Mouse (Mus musculus) lung, embryonic 16.5 days (tissue): Measurements from ENCODE around the gene Ch25h. TPM values are rescaled to one million over a fixed set of nuclear protein-coding genes. Genes with fewer than 3 reads are reported as not detected.

Experiments used
- ATAC-seq: fragments of 200-750 bp; cut with Nextera tagmentation; 2 replicates; pipeline ENCODE4 v1.8.0; 2017; ENCODE audit warnings: low read depth, mild to moderate bottlenecking, moderate library complexity
- H3K27ac ChIP-seq: fragments of 300-500 bp; sonication (generic); 2 replicates; pipeline ENCODE4 v1.5.1; 2014; ENCODE audit warnings: mild to moderate bottlenecking, control low read depth, low read length
- H3K27me3 ChIP-seq: fragments of 300-500 bp; sonication (generic); 2 replicates; pipeline ENCODE4 v1.6.1; 2014; ENCODE audit warnings: low read depth, low read length, mixed read lengths; ENCODE audit not compliant: control insufficient read depth, insufficient read depth
- H3K36me3 ChIP-seq: fragments of 300-500 bp; sonication (generic); 2 replicates; pipeline ENCODE4 v1.6.1; 2014; ENCODE audit warnings: low read length; ENCODE audit not compliant: control insufficient read depth, insufficient read depth
- H3K4me1 ChIP-seq: fragments of 300-500 bp; sonication (generic); replicated peaks from 2 replicates; pipeline ENCODE4 v1.6.1; 2014; ENCODE audit warnings: low read length, mixed read lengths; ENCODE audit not compliant: control insufficient read depth, insufficient read depth
- H3K4me2 ChIP-seq: fragments of 300-500 bp; sonication (generic); 2 replicates; pipeline ENCODE4 v1.6.1; 2014; ENCODE audit warnings: low read depth, low read length, control low read depth
- H3K4me3 ChIP-seq: fragments of 300-500 bp; sonication (generic); 2 replicates; pipeline ENCODE4 v1.5.1; 2014; ENCODE audit warnings: mild to moderate bottlenecking, low read length, control low read depth
- H3K9ac ChIP-seq: fragments of 300-500 bp; sonication (generic); 2 replicates; pipeline ENCODE4 v1.6.1; 2014; ENCODE audit warnings: low read length, control low read depth
- H3K9me3 ChIP-seq: fragments of 300-500 bp; sonication (generic); 2 replicates; pipeline ENCODE4 v1.6.1; 2016; ENCODE audit warnings: low read length; ENCODE audit not compliant: control insufficient read depth
- WGBS: fragments of 180-500 bp; shearing (Covaris S2); extraction: QIAGEN DNeasy Blood & Tissue Kit; methylation state at CpG from one replicate; pipeline ENCODE4 v1.1.7; 2014; 5-methylcytosine and 5-hydroxymethylcytosine counted together
- polyA plus RNA-seq: library from polyadenylated mRNA; unstranded; fragments of >200 nt; fragmentation: Nextera tagmentation; extraction: Ambion mirVana; gene quantifications from 2 replicates; pipeline ENCODE4 v1.2.1, GENCODE M21; 2015

Gene Ch25h
- polyA plus RNA-seq, 1 experiment from 2014 or later = 0.26 TPM

GRCm38 (mm10) chr19:34493859-34494258 lies 18.9 kb upstream of the Ch25h start:
- ATAC-seq = no peak
- H3K27me3 ChIP-seq = no peaks in the 10 kb centered on the region
- no peak overlapping the region for H3K9ac ChIP-seq
- WGBS = 86% methylated on average over 4 of the region's 4 CpGs
- H3K9me3 ChIP-seq = no peaks in the 10 kb centered on the region
- H3K4me1 ChIP-seq = no peaks in the 10 kb centered on the region
- H3K4me3 ChIP-seq = no peak overlapping the region
- no peak overlapping the region for H3K27ac ChIP-seq
- H3K4me2 ChIP-seq = no peak overlapping the region
- H3K36me3 ChIP-seq = peaks cover 3% of the 10 kb centered on the region

- no peak for ATAC-seq
- 7% methylated on average over 4 of the region's 4 CpGs for WGBS
- H3K36me3 ChIP-seq = no peaks in the 10 kb centered on the region
Measured at GRCm38 (mm10) chr19:34483547-34483946, 8.6 kb upstream of the Ch25h start.

DNA sequence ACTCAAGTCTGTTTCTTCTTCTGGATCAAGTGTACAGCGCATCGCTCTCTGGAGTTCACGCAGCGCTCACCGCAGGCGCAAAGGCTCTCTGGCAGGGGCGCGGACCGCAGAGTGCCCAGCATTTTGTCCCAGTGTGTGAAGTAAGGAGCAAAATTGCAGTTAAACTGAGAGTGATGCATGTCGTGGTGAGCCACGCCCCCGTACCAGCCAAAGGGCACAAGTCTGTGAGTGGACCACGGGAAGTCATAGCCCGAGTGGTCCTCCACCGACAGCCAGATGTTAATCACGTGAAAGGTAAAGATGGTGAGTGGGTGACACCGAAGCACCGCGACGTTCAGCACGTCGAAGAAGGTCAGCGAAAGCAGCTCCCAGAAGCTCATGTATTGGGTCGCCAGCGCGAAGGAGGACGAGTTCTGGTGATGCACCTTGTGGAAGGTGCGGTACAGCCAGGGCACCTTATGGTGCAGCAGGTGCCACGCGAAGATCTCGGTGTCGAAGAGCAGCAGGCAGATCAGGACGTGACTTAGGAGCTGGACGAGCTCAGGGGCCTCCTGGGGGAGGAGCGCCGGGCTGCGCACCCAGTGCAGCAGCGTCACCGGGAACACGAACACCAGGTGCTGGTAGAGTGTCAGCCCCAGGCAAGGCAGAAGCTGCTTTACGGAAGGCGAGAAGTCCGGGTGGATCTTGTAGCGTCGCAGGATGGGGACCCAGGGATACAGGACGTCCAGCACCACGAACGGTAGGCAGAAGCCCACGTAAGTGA lies 555 bp downstream of the Ch25h start:
- 5% methylated on average over 49 of the region's 49 CpGs for WGBS
- peak; percentile 34 for ATAC-seq
- H3K9me3 ChIP-seq = no peaks in the 10 kb centered on the region
- peak overlapping the region; percentile 99 for H3K4me2 ChIP-seq
- H3K36me3 ChIP-seq = no peaks in the 10 kb centered on the region
- H3K4me1 ChIP-seq = peaks cover 12% of the 10 kb centered on the region
- H3K9ac ChIP-seq = peak overlapping the region; percentile 60
- peak overlapping the region; percentile 63 for H3K4me3 ChIP-seq
- H3K27ac ChIP-seq = no peak overlapping the region
- peaks cover 18% of the 10 kb centered on the region for H3K27me3 ChIP-seq

More at GRCm38 (mm10) chr19:34483547-34483946, 8.6 kb upstream of the Ch25h start:
- H3K4me1 ChIP-seq = no peaks in the 10 kb centered on the region
- H3K9ac ChIP-seq = no peak overlapping the region
- H3K4me2 ChIP-seq = no peak overlapping the region
- H3K27me3 ChIP-seq = no peaks in the 10 kb centered on the region
- no peak overlapping the region for H3K4me3 ChIP-seq
- H3K9me3 ChIP-seq = no peaks in the 10 kb centered on the region
- H3K27ac ChIP-seq = no peak overlapping the region

DNA sequence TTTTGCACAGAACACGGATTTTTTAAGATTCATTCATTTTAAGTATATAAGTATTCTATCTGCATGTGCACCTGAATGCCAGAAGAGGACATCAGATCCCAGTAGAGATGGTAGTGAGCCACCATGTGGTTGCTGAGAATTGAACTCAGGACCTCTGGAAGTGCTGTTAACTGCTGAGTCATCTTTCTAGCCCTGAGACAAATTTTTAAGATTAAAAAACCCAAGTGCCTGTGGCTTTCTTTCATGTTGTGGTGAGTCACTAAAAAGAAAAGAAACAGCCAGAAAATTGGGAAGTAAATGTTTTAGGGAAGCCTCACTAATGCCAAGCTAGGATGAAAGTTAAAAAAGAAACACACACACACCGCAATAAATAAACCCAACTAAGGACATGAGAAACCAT lies 3.3 kb downstream of the Ch25h start:
- ATAC-seq = no peak
- Histone ChIP-seq H3K27ac (no peak overlapping the region), H3K4me2 (no peak overlapping the region), H3K4me3 (no peak overlapping the region), H3K4me1 (peaks cover 12% of the 10 kb centered on the region), H3K9ac (no peak overlapping the region), H3K36me3 (no peaks in the 10 kb centered on the region), H3K9me3 (no peaks in the 10 kb centered on the region), H3K27me3 (peaks cover 18% of the 10 kb centered on the region)
- 82% methylated on average over 2 of the region's 2 CpGs for WGBS

- Histone ChIP-seq H3K36me3 (no peaks in the 10 kb centered on the region), H3K27me3 (peaks cover 2% of the 10 kb centered on the region; the same call in 1 of the 2 replicates), H3K9ac (no peak overlapping the region), H3K9me3 (no peaks in the 10 kb centered on the region), H3K4me3 (no peak overlapping the region), H3K27ac (no peak overlapping the region), H3K4me1 (no peaks in the 10 kb centered on the region), H3K4me2 (no peak overlapping the region)
- no peak for ATAC-seq
- WGBS = 30% methylated on average over 3 of the region's 3 CpGs
Measured at GRCm38 (mm10) chr19:34468794-34469193, 6.2 kb downstream of the Ch25h start.

GRCm38 (mm10) chr19:34468216-34468615 lies 6.7 kb downstream of the Ch25h start:
- H3K9ac ChIP-seq = no peak overlapping the region
- no peak overlapping the region for H3K27ac ChIP-seq
- no peak for ATAC-seq
- H3K36me3 ChIP-seq = no peaks in the 10 kb centered on the region
- WGBS = 26% methylated on average over 6 of the region's 6 CpGs
- no peak overlapping the region for H3K4me2 ChIP-seq
- peaks cover under 1% of the 10 kb centered on the region; the same call in 1 of the 2 replicates for H3K27me3 ChIP-seq
- no peak overlapping the region for H3K4me3 ChIP-seq
- no peaks in the 10 kb centered on the region for H3K9me3 ChIP-seq
- H3K4me1 ChIP-seq = no peaks in the 10 kb centered on the region

GRCm38 (mm10) chr19:34464453-34464852 lies 10.5 kb downstream of the Ch25h start:
- Histone ChIP-seq H3K27ac (no peak overlapping the region), H3K4me1 (no peaks in the 10 kb centered on the region), H3K9me3 (no peaks in the 10 kb centered on the region), H3K9ac (no peak overlapping the region), H3K4me3 (no peak overlapping the region), H3K27me3 (no peaks in the 10 kb centered on the region), H3K36me3 (no peaks in the 10 kb centered on the region), H3K4me2 (no peak overlapping the region)
- no peak for ATAC-seq
- 70% methylated on average over 3 of the region's 3 CpGs for WGBS

DNA sequence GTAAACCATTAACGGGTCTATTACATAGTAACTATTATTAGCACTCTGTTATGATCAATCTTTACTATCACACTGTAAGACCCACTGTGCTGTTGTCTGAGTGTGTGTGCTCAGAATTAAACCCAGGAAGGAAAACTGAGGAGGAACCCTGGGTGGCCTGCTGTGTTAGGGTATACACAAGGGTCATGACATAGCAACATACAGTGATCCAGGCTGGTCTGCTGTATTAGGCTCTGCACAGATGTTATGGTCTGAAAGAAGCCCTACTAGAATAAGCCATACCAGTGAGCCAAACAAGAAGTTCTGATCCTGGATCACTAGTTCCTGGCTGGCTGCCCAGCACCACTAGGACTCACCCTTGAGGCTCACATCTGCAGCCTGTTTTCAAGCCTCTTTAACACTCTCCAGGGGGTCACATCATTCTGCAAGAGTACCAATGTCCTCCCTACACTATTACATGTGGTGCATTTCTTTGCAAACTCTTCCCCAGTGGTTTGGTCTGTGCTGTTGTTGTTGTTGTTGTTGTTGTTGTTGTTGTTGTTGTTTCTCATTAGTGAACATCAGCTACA lies 13.4 kb downstream of the Ch25h start:
- 75% methylated on average over 1 of the region's 1 CpGs for WGBS
- H3K27ac ChIP-seq = no peak overlapping the region
- no peak overlapping the region for H3K9ac ChIP-seq
- H3K4me3 ChIP-seq = no peak overlapping the region
- H3K27me3 ChIP-seq = no peaks in the 10 kb centered on the region
- H3K4me1 ChIP-seq = no peaks in the 10 kb centered on the region
- no peaks in the 10 kb centered on the region for H3K36me3 ChIP-seq
- H3K4me2 ChIP-seq = no peak overlapping the region
- ATAC-seq = no peak
- H3K9me3 ChIP-seq = no peaks in the 10 kb centered on the region

GRCm38 (mm10) chr19:34450784-34451370 lies 24.1 kb downstream of the Ch25h start:
- WGBS = 52% methylated on average over 1 of the region's 1 CpGs
- Histone ChIP-seq H3K4me1 (no peaks in the 10 kb centered on the region), H3K27me3 (no peaks in the 10 kb centered on the region), H3K9ac (no peak overlapping the region), H3K4me3 (no peak overlapping the region), H3K9me3 (no peaks in the 10 kb centered on the region), H3K36me3 (no peaks in the 10 kb centered on the region), H3K27ac (no peak overlapping the region), H3K4me2 (no peak overlapping the region)
- no peak for ATAC-seq
